Mouse (Mus musculus): ENCODE data around the gene Lyz2.
A peak's percentile ranks its signal among the peaks of the same experiment; 100 is the strongest.
"Not testable (repeated sequence)": the region's sequence is repeated elsewhere in the genome, so short reads cannot be mapped to it uniquely, and the experiment has no call there.

Gene Lyz2

DNA sequence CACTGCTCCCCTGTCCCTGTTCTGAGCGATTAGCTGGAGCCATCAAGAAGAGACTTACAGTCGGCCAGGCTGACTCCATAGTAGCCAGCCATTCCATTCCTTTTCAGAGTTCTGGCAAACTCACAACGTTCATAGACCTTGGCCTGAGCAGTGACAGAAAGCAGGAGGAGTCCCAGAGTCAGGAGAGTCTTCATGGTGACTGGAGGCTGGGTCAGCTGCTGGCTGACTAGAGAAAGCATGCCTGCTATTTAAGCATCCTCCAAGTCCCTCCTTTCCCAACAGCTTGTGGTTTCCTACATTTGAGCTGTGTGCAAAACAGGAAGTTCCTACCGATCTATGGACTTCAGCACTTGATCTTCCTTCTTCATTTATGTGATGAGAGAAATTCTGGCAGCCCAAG lies at the start of gene Lyz2:
TSS of gene Lyz2 (minus strand) at position 273 of the 400 bp plus-strand sequence.
- peak in 1 of 2 experiments; percentile 4 for DNase-seq

DNA sequence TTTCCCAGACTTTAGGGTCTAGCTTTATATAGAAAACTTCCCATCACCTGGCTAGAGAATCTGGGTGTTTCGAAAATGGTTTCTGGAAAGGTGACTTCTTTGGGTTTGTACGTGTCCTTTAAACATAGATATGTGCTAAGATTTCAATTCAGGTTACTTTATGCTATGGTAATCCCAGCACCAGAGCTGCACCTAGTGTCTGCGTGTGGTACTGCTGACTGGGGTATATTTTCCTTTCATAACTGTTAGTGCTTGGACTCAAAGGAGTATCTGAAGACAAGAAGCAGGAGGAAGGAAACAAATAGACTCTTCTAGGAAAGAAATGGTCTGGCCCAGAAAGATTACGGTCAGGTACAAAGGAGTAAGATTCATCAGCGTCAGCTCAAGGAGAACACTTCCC lies 48.4 kb upstream of the Lyz2 start:
- DNase-seq, result peak in 1 of 2 experiments; percentile 23

DNA sequence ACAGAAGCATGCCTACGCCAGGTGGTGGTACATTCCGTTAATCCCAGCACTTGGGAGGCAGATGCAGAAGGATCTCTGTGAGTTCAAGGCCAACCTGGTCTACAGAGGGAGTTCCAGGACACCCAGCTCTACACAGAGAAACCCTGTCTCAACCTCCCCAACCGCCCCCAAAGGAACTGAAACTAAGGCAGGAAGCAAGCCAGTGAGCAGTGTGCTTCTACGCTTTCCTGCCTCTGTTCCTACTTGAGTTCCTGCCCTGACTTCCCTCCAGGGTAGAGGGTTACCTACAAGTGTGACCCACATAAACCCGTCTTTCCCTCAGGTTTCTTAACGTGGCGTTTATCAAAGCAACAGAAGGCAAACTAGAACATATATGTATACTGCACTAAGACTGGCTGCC lies 41.7 kb upstream of the Lyz2 start:
- DNase-seq, result no peak

DNA sequence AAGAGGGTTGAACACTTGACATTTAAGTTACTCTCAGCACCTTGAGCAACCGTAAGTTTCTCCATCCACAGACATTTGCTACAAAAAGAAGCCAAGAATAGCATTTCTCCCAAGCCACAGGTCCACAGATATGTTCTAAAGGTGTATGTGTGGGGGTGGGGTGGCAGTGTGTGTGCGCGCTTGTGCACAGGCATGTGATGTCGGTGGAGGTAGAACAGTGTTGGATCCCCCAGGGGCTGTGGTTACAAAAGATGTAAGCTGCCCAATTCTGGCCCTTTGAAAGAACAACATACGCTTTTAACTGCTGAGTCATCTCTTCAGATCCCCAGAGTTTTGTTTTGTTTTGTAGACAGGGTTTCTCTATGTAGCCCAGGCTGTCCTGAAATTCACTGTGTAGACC lies 40.5 kb upstream of the Lyz2 start:
- no peak for DNase-seq

DNA sequence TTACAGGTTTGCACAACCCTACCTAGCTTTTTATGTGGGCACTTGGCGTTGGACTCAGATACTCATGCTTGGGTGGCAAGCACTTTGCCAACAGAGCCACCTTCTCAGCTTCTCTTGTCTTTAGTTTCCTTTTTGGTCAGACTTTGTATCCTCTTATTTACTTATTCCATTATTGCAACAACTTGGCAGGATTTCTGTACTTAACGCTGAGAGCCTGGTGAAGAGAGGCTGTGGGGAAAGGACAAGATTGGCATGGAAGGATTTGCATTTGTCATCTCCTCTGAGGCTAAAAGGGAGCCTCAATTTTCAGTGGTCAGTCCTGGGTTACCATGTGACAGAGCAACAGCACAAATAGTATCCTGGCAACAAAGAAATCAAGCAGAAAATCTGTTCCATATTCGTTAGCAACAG lies 38.5 kb upstream of the Lyz2 start:
- no peak for DNase-seq

DNA sequence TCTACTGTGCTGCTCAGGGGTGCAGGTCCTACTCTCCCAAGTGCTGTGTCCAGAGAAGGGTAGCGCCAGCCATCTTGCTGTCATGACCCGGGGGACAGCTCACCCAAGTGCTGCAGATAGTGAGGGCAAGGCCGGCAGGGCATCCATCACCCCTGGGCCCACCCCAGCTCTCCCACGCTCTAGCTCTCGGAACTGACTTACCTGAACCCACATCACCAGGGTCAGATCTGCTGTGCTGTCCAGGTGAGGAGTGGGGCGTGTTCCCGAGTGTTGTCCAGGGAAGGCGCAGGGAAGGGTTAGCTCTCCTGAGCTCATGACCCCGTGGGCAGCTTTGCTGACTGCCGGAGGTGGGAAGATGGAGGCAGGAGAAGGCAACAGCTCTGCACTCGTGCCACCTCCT lies 34.3 kb upstream of the Lyz2 start:
- DNase-seq, result no peak

DNA sequence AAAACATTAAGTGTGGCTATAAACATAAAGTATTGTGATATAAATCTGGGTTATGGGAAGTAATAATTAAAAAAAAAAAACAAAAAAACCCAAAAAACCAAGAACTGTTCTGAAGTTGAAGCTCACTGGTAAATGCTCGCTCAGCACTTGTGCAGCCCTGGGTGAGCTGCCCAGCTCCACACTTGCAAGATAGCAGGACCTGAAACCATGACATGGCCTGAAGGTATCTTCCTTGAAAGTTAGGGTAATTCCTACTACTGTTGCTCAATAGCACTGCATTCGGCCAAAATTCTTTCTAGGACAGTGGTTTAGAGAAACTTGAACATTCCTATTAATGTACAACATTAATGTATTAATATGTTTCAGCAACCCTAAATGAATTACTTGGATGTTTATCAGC lies 31.0 kb upstream of the Lyz2 start:
- no peak for DNase-seq

DNA sequence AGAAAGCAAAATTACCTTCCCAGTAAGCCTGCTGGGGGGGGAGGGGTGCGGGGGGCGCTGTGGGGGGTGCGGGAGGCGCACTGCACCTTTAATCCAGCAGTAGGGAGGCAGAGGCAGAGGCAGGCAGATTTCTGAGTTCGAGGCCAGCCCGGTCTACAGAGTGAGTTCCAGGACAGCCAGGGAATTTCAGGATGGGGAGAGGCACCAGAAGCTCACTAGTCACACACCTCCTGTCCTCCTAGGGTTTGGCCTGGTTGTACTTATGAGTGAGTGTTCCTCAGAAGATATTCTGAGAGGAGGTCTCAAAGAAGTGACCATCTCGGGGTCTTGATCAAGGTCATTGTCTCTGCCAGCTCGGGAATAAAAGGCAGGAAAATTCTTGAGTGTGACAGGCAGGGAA lies 30.0 kb upstream of the Lyz2 start:
- DNase-seq, result no peak

DNA sequence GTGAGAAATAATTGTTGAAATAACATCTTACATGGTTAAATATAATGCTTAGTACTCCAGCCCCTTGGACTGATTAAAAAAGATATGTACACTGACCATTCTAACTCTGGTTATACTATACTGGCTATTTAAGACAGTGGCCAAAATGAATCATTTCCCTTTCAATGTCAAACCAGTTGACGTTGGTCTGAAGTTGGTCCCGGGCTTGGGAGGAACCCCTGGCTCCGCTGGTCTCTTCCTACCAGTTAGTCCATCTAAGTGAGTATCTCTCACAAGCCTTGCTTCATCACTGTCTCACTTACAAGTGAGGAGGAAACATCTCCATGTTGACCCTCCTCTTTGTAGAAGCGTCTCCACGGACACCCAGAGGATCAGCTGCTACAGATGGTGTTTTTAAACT lies 22.2 kb upstream of the Lyz2 start:
- no peak for DNase-seq

DNA sequence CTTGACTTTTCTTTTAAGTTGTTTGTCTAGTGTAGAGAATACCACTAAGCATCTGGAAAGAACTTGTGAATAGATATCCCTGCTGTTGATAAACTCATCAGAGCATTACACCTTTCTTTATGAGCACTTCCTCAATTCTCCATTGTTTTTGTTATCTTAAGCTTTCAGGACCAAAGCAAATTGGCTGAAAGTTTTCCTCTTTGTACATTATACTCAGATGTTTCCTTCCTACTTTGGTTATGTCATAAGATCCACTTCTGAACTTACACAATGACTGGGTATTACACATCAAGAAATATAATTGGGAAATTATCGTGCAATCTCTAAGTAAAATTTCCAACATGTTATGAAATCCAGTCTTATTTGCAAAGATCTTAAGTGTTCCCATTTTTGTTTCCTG lies 19.6 kb upstream of the Lyz2 start:
- no peak for DNase-seq

DNA sequence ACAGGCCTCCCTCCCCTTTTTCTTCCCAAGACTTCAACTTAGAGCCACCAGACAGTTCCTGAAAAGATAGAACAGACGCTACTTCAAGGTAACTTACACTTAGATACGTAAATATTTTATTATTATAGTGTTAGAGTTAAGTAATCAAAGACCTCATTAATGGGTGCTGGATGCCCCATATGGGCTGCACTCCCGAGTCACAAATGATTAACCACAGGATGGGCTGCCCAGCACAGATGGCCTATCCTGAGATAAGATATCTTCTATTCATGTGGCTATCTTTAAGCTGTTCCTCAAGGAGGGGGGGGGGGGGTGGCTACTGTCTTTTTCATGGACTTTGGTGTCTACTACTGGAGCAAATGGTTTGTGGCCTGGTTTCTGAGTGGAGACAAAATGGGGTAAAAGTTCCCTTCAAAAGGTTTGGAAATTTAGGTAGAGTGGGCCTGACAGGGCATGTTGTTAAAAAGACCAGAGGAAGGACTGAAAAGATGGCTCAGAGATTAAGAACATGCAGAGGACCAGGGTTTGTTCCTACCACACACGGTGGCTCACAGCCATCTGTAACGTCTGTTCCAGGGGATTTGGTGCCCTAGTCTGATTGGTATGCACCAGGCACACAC lies 17.9 kb upstream of the Lyz2 start:
- DNase-seq, result no peak

DNA sequence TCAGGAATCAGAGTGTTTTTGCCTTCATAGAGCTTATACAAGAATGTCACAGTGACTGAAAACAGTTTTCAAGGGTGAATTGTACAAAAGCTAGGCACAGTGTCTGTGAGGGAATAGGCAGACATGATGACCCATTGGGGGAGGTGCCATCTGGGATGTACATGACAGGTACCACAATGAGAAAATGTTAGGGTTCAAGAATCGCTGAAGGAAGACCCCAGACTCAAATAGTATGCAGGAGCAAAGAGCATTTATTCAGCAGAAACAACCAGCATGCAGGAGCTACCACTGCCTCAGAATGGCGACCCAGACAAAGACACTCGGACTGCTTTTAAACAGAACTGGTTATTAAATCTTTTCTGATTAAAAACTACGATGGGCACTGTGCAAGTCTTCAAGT lies 17.0 kb upstream of the Lyz2 start:
- no peak for DNase-seq

DNA sequence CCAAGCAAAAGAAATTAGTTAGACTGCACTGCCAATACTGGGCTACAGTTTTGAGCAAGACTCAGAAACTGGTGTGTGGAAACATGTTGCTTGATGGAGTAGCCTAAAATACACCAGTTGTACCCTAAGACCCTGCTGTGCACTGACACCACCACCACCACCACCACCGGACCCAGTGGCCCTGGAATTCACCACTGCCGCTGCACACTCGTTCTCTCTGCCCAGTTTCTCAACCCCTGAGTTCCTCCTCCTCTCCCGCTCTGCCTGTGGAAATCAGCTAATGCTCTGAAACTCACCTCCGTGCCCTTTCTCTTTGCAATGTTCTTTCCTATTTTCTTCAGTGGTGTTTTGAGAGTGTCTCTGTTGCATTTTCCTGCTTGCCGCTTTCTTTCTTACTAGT lies 16.2 kb upstream of the Lyz2 start:
- no peak for DNase-seq

DNA sequence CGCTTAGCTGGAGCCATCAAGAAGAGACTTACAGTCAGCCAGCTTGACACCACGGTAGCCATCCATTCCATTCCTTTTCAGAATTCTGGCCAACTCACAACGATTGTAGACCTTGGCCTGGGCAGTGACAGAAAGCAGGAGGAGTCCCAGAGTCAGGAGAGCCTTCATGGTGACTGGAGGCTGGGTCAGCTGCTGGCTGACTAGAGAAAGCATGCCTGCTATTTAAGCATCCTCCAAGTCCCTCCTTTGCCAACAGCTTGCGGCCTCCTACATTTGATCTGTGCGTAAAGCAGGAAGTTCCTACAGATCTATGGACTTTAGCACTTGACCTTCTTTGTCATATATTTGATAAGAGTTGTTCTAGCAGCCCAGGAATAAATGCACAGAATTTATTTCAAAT lies 10.6 kb upstream of the Lyz2 start, which contains the start of gene Lyz1:
TSS of gene Lyz1 (minus strand) at position 198 of the 400 bp plus-strand sequence.
- no peak for DNase-seq

DNA sequence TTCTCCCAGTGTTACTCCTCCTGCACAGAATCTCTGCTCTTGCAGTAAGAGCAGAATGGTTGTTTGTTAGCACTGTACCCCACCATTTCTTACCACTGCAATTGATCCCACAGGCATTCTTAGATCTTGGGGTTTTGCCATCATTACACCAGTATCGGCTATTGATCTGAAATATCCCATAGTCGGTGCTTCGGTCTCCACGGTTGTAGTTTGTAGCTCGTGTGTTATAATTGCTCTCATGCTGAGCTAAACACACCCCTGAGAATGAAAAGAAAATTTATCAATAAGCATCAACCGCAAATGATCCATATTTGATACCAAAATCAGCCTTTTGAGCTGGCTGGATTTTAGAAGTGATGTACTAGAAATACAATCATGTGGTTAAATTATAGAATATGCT lies 8.8 kb upstream of the Lyz2 start:
- not testable (repeated sequence) for DNase-seq

DNA sequence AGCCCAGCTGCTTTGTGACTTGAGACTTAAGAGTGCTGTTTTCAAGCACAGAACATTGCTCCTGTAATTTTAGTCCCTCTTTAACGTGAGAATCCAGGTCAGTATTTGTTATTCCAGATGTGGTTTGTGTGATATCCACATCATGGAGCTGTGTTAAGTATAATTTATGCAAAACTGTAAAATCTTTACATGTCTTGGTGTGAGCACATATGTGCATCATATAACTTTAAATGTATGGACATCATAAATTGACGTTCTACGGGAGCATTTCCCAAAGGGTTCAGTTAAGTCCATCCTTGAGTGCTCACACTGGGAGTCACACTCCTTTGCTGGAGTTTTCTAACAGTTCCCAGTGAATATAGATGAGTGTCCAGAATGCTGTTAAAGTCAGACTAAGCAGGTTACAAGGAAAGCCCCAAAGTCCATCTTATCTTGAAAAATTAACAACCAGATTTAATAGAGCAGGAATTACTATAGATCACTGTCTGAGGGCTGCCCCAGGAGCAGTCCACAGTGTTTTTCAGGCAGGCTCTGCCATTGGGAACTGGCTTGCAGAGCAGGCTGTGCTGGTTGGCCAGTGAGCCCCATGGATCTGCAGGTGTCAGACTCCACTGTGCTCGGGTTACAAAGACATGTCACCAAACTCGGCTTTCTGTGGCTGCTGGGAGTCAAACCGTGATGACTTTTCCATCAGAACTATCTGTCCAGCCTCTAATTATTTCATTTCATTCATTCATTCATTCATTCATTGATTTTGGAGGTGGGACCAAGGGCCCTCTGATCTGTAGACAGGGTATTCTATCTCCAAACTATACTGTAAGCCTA lies 8.1 kb upstream of the Lyz2 start:
- DNase-seq, result no peak

DNA sequence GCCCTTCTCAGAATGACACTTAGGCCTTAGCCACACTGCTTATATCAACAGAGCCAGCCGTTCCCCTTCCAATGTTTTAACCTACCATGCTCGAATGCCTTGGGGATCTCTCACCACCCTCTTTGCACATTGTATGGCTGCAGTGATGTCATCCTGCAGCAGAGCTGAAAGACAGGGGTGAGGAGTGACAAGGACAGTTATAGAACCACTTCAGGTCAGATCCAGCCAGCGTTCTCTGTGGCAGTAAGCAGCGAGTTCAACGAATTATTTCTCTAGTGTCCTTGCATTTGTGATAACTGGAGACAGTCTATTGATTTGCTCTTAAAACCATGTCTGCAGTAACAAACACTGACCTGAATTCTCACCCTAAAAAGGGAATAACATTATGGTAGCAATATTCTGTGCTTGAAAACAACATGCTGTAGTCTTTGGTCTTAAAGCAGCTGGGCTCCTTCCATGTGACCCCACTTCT lies 6.9 kb upstream of the Lyz2 start:
- not testable (repeated sequence) for DNase-seq

DNA sequence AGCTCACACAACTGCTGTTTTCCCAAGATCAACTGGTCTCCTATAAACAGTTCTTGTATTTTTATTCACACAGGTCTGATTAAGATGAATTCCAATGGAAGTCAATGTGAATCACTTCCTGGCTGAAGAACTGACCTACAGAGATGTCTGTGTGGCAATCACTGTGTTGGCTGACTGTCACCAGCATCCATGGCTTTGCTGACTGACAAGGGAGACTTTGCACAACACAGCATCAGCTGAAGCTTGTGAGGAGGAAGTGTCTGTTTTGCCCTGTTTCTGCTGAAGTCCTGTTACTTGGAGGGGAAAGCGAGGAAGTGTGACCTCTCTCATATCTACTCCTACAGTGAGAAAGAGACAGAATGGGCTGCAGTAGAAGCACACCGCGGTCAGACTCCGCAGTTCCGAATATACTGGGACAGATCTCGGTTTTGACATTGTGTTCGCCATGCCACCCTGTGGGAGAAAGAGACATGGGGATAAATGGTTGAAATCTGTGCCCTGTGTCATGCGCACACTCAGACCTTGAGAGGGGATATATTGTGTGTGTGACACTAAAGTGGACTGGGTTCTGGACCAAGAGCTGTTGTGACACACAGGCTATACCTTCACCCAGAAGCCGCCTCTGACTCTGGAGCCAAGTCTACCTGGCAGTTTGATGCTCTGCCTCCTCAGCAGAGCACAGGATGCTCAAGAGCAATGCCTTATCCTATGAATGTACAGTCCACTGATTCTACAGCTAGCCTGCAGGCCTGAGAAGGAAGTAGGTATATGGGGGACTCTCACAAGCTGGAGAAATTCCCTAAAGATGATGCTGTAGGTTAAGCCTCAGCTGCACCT lies 6.3 kb upstream of the Lyz2 start:
- DNase-seq, result no peak

DNA sequence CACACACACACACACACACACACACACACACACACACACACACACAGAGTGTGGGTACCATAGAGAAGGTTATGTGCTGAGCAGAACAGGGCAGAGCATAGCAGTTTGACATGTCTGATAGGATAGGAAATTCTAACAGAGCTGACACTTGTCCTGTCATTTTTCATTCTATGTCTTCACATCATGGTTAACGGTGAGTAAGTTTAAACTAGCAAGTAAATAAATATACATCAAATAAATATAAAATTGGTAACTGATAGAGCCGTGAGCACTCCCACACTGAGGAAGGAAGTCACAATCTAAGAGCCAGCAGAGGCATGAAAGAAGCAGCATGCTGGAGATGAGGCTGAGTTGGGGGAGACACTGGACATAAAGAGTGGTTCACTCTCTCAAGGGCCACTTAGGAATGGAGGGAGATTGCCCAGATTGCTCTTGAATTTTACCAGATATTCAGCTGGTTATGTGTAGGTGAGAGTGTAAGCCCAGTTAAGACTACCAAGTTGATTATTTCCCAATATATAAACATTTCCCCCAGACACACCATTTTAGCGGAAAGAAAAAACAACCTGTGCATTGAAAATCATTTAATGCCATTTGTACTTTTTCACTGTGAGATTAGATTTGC lies 5.2 kb upstream of the Lyz2 start:
- no peak for DNase-seq

DNA sequence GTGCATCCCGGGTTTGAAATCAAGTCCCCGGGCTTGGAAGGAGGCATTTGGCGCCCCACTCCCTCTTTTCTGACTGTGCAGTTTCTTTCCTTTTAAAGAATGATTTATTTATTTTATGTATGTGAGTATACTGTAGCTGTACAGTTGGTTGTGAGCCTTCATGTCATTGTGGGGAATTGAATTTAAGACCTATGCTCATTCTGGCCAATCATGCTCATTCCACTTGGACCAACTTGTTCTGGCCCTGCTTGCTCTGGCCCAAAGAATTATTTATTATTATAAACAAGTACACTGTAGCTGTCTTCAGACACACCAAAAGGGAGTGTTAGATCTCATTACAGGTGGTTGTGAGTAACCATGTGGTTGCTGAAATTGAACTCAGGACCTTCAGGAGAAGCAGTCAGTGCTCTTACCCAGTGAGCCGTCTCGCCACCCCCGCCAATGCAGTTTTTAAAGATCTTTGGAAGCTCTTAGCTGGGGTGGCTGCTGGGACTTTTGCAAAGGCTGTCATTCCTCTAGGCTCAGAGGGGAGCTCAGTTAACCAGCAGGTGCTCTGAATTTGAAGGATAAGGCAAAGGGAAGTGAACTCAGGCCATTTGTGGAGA lies 4.3 kb upstream of the Lyz2 start:
- DNase-seq, result no peak

DNA sequence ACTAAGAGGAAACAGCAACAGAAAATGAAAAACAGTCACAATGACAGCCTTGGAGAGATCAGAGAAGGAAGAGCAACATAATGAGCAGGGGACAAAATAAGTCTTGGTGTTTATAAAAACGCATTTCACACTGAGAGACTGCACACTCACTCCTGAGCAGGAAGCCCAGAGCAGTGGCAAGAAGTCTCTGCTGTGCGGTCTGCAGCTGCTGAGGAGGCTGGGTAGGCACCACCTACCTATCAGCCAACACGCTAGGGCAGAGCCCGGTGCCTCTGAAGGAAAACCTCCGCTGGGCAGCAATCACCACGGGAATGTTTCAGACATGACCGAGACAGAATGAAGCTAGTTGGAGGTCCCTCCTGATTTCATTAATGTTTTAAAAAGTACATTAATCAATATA lies 3.5 kb upstream of the Lyz2 start:
- not testable (repeated sequence) for DNase-seq

All from thymus, postnatal 36 days (tissue).